Mouse (Mus musculus): ENCODE measurements at regions not wholly inside any gene's neighbourhood (a gene's known extent, or its start where the extent isn't known, plus 50 kb on each side); places are given as distances from the start of the nearest gene placed in this dataset.

- no peak for TF ChIP-seq POLR2A (IDR thresholded peaks at IDR 0.05; ENCODE audit: insufficient read length, low read depth)
- no peak for TF ChIP-seq MYOG (IDR thresholded peaks at IDR 0.05; ENCODE audit: control insufficient read depth in 1 of 3, insufficient read depth in 1 of 3, insufficient read length in 2 of 3, low read depth in 2 of 3)
- TF ChIP-seq E2F4 (IDR thresholded peaks at IDR 0.05; ENCODE audit: insufficient read depth), result no peak
Measured at GRCm38 (mm10) chr8:103922746-103923145, 178.7 kb upstream of the Cdh5 start.

All from myocyte (in vitro differentiated cells).